ENCODE assay signal across 33 mouse cellular contexts in the genomic region with DNA sequence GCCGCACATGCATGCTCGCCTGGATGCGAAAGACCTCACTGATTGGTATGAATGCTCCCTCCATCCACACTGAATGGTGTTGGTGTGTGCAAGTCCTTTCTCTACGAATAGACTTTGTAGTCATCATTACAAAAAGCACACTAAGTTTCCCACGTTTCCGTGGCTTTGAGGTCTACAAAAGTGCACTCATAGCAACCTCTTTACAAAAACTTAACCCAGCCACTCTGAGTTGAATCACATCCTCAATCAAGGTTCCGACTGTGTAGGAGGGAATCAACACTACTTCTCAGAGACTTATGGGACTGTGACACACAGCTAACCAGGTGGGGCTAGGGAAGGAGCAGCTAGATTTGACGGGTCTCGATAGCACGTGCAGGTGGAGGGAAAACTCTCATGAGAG. TPM values are rescaled to one million over a fixed set of nuclear protein-coding genes. Genes with fewer than 3 reads are reported as not detected.
DNase-seq lines count a peak whose midpoint lies in the region; ATAC-seq and TF ChIP-seq lines count a peak whose summit lies in the region.
"Had no signal": no experiment of that assay in that cellular context is flagged by ENCODE, and none has a peak within 500 bp of the region (broad histone marks: within the 10 kb centered on the region; RNA-seq: fewer than 3 reads in every experiment).

No protein-coding gene starts in this region.

- H3K36me3 ChIP-seq in heart, adult 2 months (ENCODE audit: control insufficient read depth, insufficient read depth, low read length): no peaks in the 10 kb centered on the region
- no peaks in the 10 kb centered on the region for H3K36me3 ChIP-seq in forebrain, embryonic 15.5 days
- H3K36me3 ChIP-seq in stomach, postnatal 0 days (ENCODE audit: control insufficient read depth, insufficient read depth, low read length): no peaks in the 10 kb centered on the region
- H3K36me3 ChIP-seq: embryonic facial prominence, embryonic 13.5 days; embryonic facial prominence, embryonic 15.5 days; forebrain, embryonic 10.5 days; forebrain, embryonic 12.5 days; G1E had no signal

- H3K27ac ChIP-seq in heart, adult 2 months: no peak overlapping the region
- H3K27ac ChIP-seq in forebrain, embryonic 15.5 days (replicated peaks): no peak overlapping the region
- H3K27ac ChIP-seq in stomach, postnatal 0 days (replicated peaks): no peak overlapping the region
- H3K27ac ChIP-seq: embryonic facial prominence, embryonic 13.5 days; embryonic facial prominence, embryonic 15.5 days; forebrain, embryonic 10.5 days; forebrain, embryonic 12.5 days had no signal

- H3K27me3 ChIP-seq in heart, adult 2 months (ENCODE audit: control insufficient read depth, insufficient read depth, low read length): no peaks in the 10 kb centered on the region
- H3K27me3 ChIP-seq in forebrain, embryonic 15.5 days: no peaks in the 10 kb centered on the region
- H3K27me3 ChIP-seq in stomach, postnatal 0 days (ENCODE audit: control insufficient read depth, insufficient read depth, low read length): no peaks in the 10 kb centered on the region
- H3K27me3 ChIP-seq: CH12.LX; embryonic facial prominence, embryonic 13.5 days; embryonic facial prominence, embryonic 15.5 days; forebrain, embryonic 12.5 days; Patski had no signal

- TF ChIP-seq CTCF in heart, adult 2 months (IDR thresholded peaks at IDR 0.05): no peak
- TF ChIP-seq CTCF in stomach, postnatal 0 days (IDR thresholded peaks at IDR 0.05; ENCODE audit: low read depth): no peak

- H3K9ac ChIP-seq in heart, adult 2 months (ENCODE audit: low read depth, low read length): no peak overlapping the region
- no peak overlapping the region for H3K9ac ChIP-seq in forebrain, embryonic 15.5 days (replicated peaks)
- no peak overlapping the region for H3K9ac ChIP-seq in stomach, postnatal 0 days (ENCODE audit: low read length)
- H3K9ac ChIP-seq: embryonic facial prominence, embryonic 13.5 days; embryonic facial prominence, embryonic 15.5 days; forebrain, embryonic 12.5 days; forebrain, postnatal 0 days had no signal

- H3K79me2 ChIP-seq in heart, adult 2 months (replicated peaks; ENCODE audit: control insufficient read depth, insufficient read depth, low read length): no peaks in the 10 kb centered on the region

- H3K9me3 ChIP-seq in forebrain, embryonic 15.5 days: no peaks in the 10 kb centered on the region
- no peaks in the 10 kb centered on the region for H3K9me3 ChIP-seq in stomach, postnatal 0 days (ENCODE audit: control insufficient read depth, low read length)
- H3K9me3 ChIP-seq: embryonic facial prominence, embryonic 13.5 days; embryonic facial prominence, embryonic 15.5 days; forebrain, embryonic 10.5 days; forebrain, embryonic 12.5 days; G1E had no signal

- no peak overlapping the region for H3K4me2 ChIP-seq in forebrain, embryonic 15.5 days (replicated peaks)
- H3K4me2 ChIP-seq in stomach, postnatal 0 days (replicated peaks; ENCODE audit: low read depth): no peak overlapping the region
- H3K4me2 ChIP-seq: embryonic facial prominence, embryonic 13.5 days; embryonic facial prominence, embryonic 15.5 days; forebrain, embryonic 12.5 days had no signal

- TF ChIP-seq EP300 in heart, adult 2 months (IDR thresholded peaks at IDR 0.05; ENCODE audit: insufficient read depth, low read depth, low read length): no peak
- no peak for TF ChIP-seq EP300 in stomach, postnatal 0 days (optimal IDR thresholded peaks at IDR 0.05)

- no peak overlapping the region for H3K4me3 ChIP-seq in heart, adult 2 months
- no peak overlapping the region for H3K4me3 ChIP-seq in forebrain, embryonic 15.5 days
- H3K4me3 ChIP-seq in stomach, postnatal 0 days (ENCODE audit: low read depth, low read length): no peak overlapping the region
- H3K4me3 ChIP-seq: embryonic facial prominence, embryonic 13.5 days; embryonic facial prominence, embryonic 15.5 days; erythroblast, embryonic 14.5 days; forebrain, embryonic 10.5 days; forebrain, embryonic 12.5 days had no signal

- peaks cover 4% of the 10 kb centered on the region; the same call in 1 of the 2 replicates for H3K4me1 ChIP-seq in heart, adult 2 months (ENCODE audit: control insufficient read depth, insufficient read depth, low read length)
- no peaks in the 10 kb centered on the region for H3K4me1 ChIP-seq in forebrain, embryonic 15.5 days
- no peaks in the 10 kb centered on the region for H3K4me1 ChIP-seq in stomach, postnatal 0 days (replicated peaks; ENCODE audit: control insufficient read depth, insufficient read depth)
- H3K4me1 ChIP-seq: embryonic facial prominence, embryonic 13.5 days; embryonic facial prominence, embryonic 15.5 days; forebrain, embryonic 10.5 days; forebrain, embryonic 12.5 days had no signal

- peak; percentile 7 for ATAC-seq in inflammation-experienced regulatory T-cells, adult 6 months
- ATAC-seq in forebrain, embryonic 15.5 days (replicated peaks): no peak
- ATAC-seq in stomach, postnatal 0 days (ENCODE audit: low FRiP score, low TSS enrichment): no peak
- ATAC-seq: forebrain, embryonic 14.5 days; forebrain, postnatal 0 days; Patski had no signal

- TF ChIP-seq POLR2A in heart, adult 2 months (IDR thresholded peaks at IDR 0.05; ENCODE audit: insufficient read depth, low read depth, low read length): no peak

- DNase-seq in heart, adult 11 months: peak; percentile 86
- DNase-seq in heart, adult 2 months: no peak
- peak; percentile 5 to 30 for DNase-seq in spleen, postnatal 4 days (ENCODE audit: low spot score in 2 of 2)
- DNase-seq in spleen, adult 12 weeks (ENCODE audit: low spot score): no peak
- peak; percentile 11 for DNase-seq in T-cell, adult 2 months (ENCODE audit: low spot score)
- DNase-seq in stomach, postnatal 0 days (ENCODE audit: low spot score): no peak
- DNase-seq: adrenal gland, adult 2 months; adrenal gland, postnatal 10 days; adrenal gland, postnatal 25 days; cerebellum, adult 11 months; cerebellum, adult 18-20 months; cerebellum, adult 8-10 months; cerebellum, adult 9-11 months; cerebellum, postnatal 14 days; cerebellum, postnatal 36 days; embryo, embryonic 11 days; forebrain, postnatal 0 days had no signal

- WGBS in heart, adult 2 months: 83% methylated on average over 10 of the region's 10 CpGs
- WGBS in forebrain, embryonic 15.5 days: 89% methylated on average over 10 of the region's 10 CpGs
- WGBS in stomach, postnatal 0 days: 87% methylated on average over 10 of the region's 10 CpGs

- intact Hi-C loops in heart, adult 2 months (cut with DNase I): no loop called here

RNA-seq across cellular contexts. Expression of a gene that starts 23.3 kb away (rescaled TPM):
- total RNA-seq in heart, adult 2 months (2021): not detected
- not detected in 2 replicates for polyA plus RNA-seq in heart, adult 2 months (2012; rRNA removed)
- 10 to 100 TPM in 1 of 3 experiments, 1 to 10 TPM in 2; 7.5 to 13.6 (median 8.0) TPM for polyA plus RNA-seq in inflammation-experienced regulatory T-cells, adult 6 months (2017; shearing (Covaris generic))
- polyA plus RNA-seq in forebrain, embryonic 15.5 days (2015; fragmentation: Nextera tagmentation; extraction: Ambion mirVana): not detected in 2 replicates
- polyA plus RNA-seq in stomach, postnatal 0 days (2015; fragmentation: Nextera tagmentation; extraction: Ambion mirVana): not detected in 2 replicates
- total RNA-seq: adrenal gland, adult 2 months; adrenal gland, postnatal 10 days; adrenal gland, postnatal 25 days; adrenal gland, postnatal 4 days; common myeloid progenitor, adult 5-6 weeks; forebrain, postnatal 0 days; G1E had no signal
- polyA plus RNA-seq: adrenal gland, adult 2 months; brain, embryonic 14.5 days; C2C12; embryonic facial prominence, embryonic 11.5 days; embryonic facial prominence, embryonic 13.5 days; embryonic facial prominence, embryonic 15.5 days; erythroblast, embryonic 14.5 days; forebrain, embryonic 10.5 days; forebrain, embryonic 12.5 days; forebrain, embryonic 14.5 days; forebrain, postnatal 0 days; G1E had no signal

RNA-seq across cellular contexts. Expression of a gene that starts 56.4 kb away (rescaled TPM):
- not detected for total RNA-seq in heart, adult 2 months (2021)
- polyA plus RNA-seq in heart, adult 2 months (2012; rRNA removed): not detected in 2 replicates
- under 1 TPM in 1 of 3 experiments, not detected in 2; 0.35 TPM for polyA plus RNA-seq in inflammation-experienced regulatory T-cells, adult 6 months (2017; shearing (Covaris generic))
- polyA plus RNA-seq in forebrain, embryonic 15.5 days (2015; fragmentation: Nextera tagmentation; extraction: Ambion mirVana): not detected in 2 replicates
- polyA plus RNA-seq in stomach, postnatal 0 days (2015; fragmentation: Nextera tagmentation; extraction: Ambion mirVana): 0.15 TPM in 1 of 2 replicates, not detected in the other
- total RNA-seq: adrenal gland, adult 2 months; adrenal gland, postnatal 10 days; adrenal gland, postnatal 25 days; adrenal gland, postnatal 4 days; common myeloid progenitor, adult 5-6 weeks; forebrain, postnatal 0 days; G1E had no signal
- polyA plus RNA-seq: adrenal gland, adult 2 months; brain, embryonic 14.5 days; embryonic facial prominence, embryonic 13.5 days; embryonic facial prominence, embryonic 15.5 days; erythroblast, embryonic 14.5 days; forebrain, embryonic 10.5 days; forebrain, embryonic 12.5 days; forebrain, embryonic 14.5 days; forebrain, postnatal 0 days; G1E had no signal

Comparison
In these comparisons a context has a peak if more than half of its experiments do, and no peak if none do; other contexts are left out.
1. DNase-seq: peak in heart, adult 11 months (single experiment), spleen, postnatal 4 days (2 of 2) and T-cell, adult 2 months (single experiment); none in heart, adult 2 months (0 of 2), spleen, adult 12 weeks (single experiment) and stomach, postnatal 0 days (single experiment).